Mouse (Mus musculus) Patski (cell line): ENCODE measurements around the gene H13. TPM values are rescaled to one million over a fixed set of nuclear protein-coding genes. Genes with fewer than 3 reads are reported as not detected.

Experiments
- ATAC-seq: fragments of 100-300 bp; one replicate; pipeline ENCODE4 v1.8.0; 2021
- CTCF ChIA-PET: fragments of 350-600 bp; sonication (Branson Sonifier 250); formaldehyde crosslinking; loops from one replicate; lab custom pipeline; 2022; ENCODE audit warnings: inconsistent platforms; lab: Charles Lee
- POLR2A ChIA-PET: fragments of 350-600 bp; sonication (Branson Sonifier 250); formaldehyde crosslinking; loops from one replicate; lab custom pipeline; 2022; ENCODE audit warnings: antibody characterized with exemption, inconsistent platforms; lab: Charles Lee
- DNase-seq: peaks from one replicate; pipeline ENCODE4 v3.0.0-alpha.2; 2011; ENCODE audit warnings: low read depth, low spot score
- H3K27me3 ChIP-seq: fragments of 371-371 bp; one replicate; pipeline ENCODE4 v1.5.1; 2021
- CTCF ChIP-seq: fragments of 100-300 bp; IDR thresholded peaks from one replicate; pipeline ENCODE4 v1.5.1; 2021
- in situ Hi-C: fragments of 300-500 bp; cut with MboI; formaldehyde crosslinking; loops from 3 replicates; pipeline ENCODE4 v1.11.1; 2018; ENCODE audit warnings: low pct_unique_long_range_greater_than_20kb, mixed read lengths
- polyA plus RNA-seq: library from polyadenylated mRNA; unstranded; gene quantifications from one replicate; pipeline ENCODE4 v1.2.3, GENCODE M21; 2021

Gene H13
- polyA plus RNA-seq, 1 experiment from 2014 or later: 137 TPM

DNA sequence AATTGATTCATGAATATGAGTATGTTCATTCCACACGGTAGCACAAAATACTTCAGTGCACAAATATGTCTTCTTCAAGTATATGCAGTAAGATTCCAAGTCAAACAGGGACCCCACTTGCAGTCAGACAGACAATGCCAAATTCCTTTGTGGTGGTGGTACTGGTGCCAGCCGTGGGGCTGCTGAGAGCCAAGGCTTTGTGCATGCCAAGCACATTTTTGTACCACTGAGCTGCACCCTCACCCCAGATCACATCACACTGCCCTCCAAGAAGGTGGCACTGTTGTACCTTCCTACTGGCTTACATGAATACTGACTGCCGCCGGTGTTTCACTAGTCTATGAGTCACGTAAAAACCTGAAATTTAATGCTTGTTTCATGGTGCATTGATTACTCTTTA lies 9.7 kb downstream of the H13 start:
- no peak for TF ChIP-seq CTCF
- no peaks in the 10 kb centered on the region for H3K27me3 ChIP-seq
- in situ Hi-C loops: loop anchor here (25.0 kb wide), 1 partner anchor 767 kb away; the partner anchor contains the start of gene Angpt4
- ATAC-seq: peak; percentile 28
- ChIA-PET CTCF (interaction anchor here (0.6 to 3.6 kb wide), 12 partner anchors 9 to 154 kb away, joined by 3 to 36 read pairs (median 6); partner anchors contain the start of gene H13), POLR2A (interaction anchor here (0.6 kb wide), 1 partner anchor 923 kb away, joined by 3 read pairs; no protein-coding TSS in a partner anchor)
- DNase-seq: no peak

DNA sequence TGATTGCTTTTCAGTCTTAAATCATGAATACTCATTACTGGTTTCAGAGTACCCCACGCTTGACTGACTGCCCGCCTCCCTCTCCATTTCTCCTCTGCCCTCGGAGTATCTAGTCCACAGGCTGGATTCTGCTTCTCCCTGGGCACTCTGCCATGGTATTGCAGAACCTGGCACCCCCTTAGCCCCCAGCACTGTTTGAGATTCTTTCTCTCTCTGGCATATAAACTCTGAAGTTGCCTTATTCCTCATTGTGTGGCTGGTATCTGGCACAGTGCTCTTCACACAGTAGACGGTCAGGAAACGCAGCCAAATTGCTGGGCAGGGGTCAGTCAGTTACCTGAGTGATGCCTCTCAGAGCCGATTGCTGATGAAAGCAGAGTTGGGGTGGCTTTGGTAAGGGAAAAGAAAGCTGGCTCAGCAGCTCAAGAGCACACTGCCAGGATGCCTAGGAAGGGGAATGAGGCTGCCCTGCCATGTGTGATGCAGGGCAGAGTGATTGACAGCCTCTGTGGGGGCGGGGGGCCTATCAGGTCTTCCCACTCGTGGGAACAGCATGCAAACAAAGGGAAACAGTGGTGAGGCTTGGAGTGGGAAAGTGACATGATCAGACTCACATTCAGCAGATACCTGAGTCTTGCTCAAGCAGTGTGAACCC lies 10.6 kb downstream of the H13 start:
- POLR2A ChIA-PET: interaction anchor here (0.6 kb wide), 1 partner anchor 299 kb away, joined by 4 read pairs; no protein-coding TSS in a partner anchor
- DNase-seq (no peak), ATAC-seq (peak; percentile 31)
- CTCF ChIA-PET: interaction anchor here (3.6 kb wide), 1 partner anchor 15 kb away, joined by 36 read pairs; no protein-coding TSS in a partner anchor
- in situ Hi-C loops: loop anchor here (25.0 kb wide), 1 partner anchor 768 kb away; the partner anchor contains the start of gene Angpt4
- TF ChIP-seq CTCF: no peak
- no peaks in the 10 kb centered on the region for H3K27me3 ChIP-seq

DNA sequence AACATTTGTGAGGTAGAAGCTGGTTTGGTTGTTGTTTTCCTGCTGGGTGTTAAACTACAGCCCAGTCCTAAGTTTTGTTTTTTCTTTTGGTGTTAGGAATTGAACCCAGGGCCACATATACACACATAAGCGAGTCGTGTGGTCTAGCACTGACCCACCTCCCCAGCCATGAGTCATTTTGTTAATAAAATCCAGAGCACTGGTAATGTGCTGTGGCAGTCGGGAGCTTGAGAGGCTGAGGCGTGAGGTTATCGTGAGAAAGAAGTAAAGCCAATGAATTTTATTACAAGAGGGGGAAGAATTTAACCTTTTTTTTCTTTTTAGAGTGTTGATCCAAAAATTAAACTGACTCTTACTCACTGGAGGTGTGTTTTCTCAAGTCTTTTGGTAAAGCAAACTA lies 13.8 kb downstream of the H13 start:
- DNase-seq: no peak
- no peak for TF ChIP-seq CTCF
- in situ Hi-C loops: loop anchor here (25.0 kb wide), 1 partner anchor 771 kb away; the partner anchor contains the start of gene Angpt4

DNA sequence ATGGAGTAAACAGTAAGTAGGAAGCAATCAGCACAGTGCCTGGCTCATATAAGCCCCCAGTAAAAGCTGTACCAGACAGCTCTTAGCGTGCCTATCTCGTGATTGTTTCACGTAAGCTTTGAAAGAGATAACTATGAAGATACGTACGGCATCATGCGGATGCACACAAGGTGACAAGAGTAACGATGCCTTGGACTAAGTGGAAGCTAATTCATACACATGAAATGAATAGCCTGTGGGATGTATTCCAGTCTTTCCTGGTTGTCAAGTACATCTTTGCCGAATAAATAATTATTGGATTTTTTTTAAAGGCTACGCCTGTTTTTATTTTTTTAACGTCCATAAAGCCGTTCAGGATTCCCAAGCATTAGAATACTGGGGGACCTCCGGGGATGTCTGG lies 17.1 kb downstream of the H13 start:
- no peak for TF ChIP-seq CTCF
- ATAC-seq (no peak), DNase-seq (no peak)
- CTCF ChIA-PET: interaction anchor here (0.8 to 3.1 kb wide), 2 partner anchors 9 to 15 kb away, joined by 4 to 8 read pairs; no protein-coding TSS in a partner anchor
- H3K27me3 ChIP-seq: no peaks in the 10 kb centered on the region
- POLR2A ChIA-PET: no interaction called here
- in situ Hi-C loops: loop anchor here (25.0 kb wide), 1 partner anchor 774 kb away; the partner anchor contains the start of gene Angpt4

More for the DNA sequence above, 13.8 kb downstream of the H13 start:
- ChIA-PET POLR2A (interaction anchor here (0.9 kb wide), 1 partner anchor 221 kb away, joined by 3 read pairs; no protein-coding TSS in a partner anchor), CTCF (interaction anchor here (1.2 to 2.4 kb wide), 4 partner anchors 10 to 68 kb away, joined by 3 to 15 read pairs (median 5); no protein-coding TSS in a partner anchor)
- no peaks in the 10 kb centered on the region for H3K27me3 ChIP-seq
- no peak for ATAC-seq

DNA sequence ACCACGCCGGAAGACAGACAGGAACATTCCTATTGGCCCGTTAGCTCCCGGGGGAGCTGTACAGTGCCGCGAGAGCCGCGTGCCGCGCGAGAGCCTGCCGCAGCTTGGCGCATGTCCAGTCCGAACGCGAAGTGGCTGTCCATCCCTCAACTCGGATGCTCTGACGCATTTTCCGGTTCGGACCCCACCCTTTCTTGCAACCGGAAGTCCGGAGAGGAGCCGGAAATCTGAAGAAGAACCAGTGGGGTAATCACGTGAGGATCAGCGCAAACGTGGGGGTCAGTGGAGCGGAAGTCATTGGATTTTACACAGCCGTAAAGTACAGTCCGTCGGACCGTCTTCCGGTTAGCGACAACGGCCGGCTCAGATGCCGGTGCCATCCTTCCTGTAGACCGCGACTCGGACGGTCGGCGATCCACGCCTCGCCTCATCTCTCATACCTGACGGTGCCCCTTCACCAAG lies 17.6 kb downstream of the H13 start, which contains the start of gene Mcts2:
Mcts2 (plus strand) TSS at position 230 of the 462 bp plus-strand sequence.
- POLR2A ChIA-PET: no interaction called here
- no peaks in the 10 kb centered on the region for H3K27me3 ChIP-seq
- in situ Hi-C loops: loop anchor here (25.0 kb wide), 1 partner anchor 775 kb away; the partner anchor contains the start of gene Angpt4
- no peak for DNase-seq
- TF ChIP-seq CTCF: no peak
- ATAC-seq: peak; percentile 80
- CTCF ChIA-PET: interaction anchor here (0.8 to 3.1 kb wide), 2 partner anchors 9 to 15 kb away, joined by 4 to 8 read pairs; no protein-coding TSS in a partner anchor

DNA sequence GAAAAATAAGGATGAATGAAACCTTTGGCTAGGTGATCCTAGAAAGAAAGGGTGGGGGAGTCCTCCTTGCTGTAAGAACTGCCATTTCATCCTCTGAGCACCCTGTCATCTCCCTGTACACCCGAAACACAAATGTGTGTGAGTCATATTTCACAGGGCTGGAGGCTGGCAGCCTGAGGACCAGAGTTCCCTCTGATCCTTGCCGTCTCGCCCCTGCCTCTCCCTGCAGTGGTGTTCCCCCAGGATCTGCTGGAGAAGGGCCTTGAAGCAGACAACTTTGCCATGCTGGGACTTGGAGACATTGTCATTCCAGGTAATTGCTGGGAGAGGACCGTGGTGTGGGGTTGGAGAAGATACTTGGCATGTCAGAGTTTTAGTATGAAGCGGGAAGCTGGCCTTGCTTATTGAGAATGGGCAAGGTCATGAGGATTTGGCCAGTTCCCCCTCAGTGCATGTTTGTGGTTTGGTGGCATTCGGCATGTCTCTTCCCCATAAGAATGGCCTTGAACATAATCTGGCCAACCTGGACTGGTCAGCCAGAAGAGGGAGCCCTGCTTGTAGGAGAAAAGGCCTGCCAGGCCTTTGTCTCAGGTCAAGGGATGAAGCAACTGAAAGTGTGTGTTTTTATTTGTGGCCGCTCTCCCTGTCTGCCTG lies 22.4 kb downstream of the H13 start:
- TF ChIP-seq CTCF: no peak
- no peaks in the 10 kb centered on the region for H3K27me3 ChIP-seq
- ChIA-PET CTCF (interaction anchor here (1.2 to 3.4 kb wide), 7 partner anchors 9 to 138 kb away, joined by 3 to 15 read pairs (median 5); no protein-coding TSS in a partner anchor), POLR2A (interaction anchor here (1.3 kb wide), 1 partner anchor 10 kb away, joined by 4 read pairs; no protein-coding TSS in a partner anchor)
- in situ Hi-C loops: loop anchor here (5.0 to 25.0 kb wide), 2 partner anchors 141 to 779 kb away; partner anchors contain the start of genes Angpt4 and Bcl2l1
- ATAC-seq (peak; percentile 60), DNase-seq (no peak)

DNA sequence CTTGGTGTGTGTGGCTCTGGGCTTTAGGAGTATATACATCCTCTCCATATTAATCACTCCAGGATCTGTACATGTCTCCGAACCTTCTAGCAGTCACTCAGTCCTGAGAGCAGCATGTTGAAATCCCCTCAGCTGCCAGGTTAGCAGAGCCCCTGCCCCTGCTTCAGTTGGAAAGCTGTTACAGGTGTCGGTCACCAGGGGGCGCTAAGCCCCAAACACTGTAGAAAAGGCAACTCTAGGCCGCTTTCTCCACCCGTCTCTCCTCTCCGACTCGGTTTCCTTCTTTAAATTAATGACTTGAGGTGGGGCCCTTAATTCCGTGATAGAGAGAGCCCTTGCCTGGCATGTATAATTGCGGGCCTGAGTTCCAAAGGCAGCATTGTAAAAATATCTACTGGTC lies 24.0 kb downstream of the H13 start:
- no peaks in the 10 kb centered on the region for H3K27me3 ChIP-seq
- DNase-seq (no peak), ATAC-seq (no peak)
- ChIA-PET CTCF (interaction anchor here (0.7 to 5.0 kb wide), 15 partner anchors 10 to 143 kb away, joined by 3 to 36 read pairs (median 5); no protein-coding TSS in a partner anchor), POLR2A (interaction anchor here (0.6 to 1.0 kb wide), 3 partner anchors 18 to 68 kb away, joined by 3 to 5 read pairs (median 3); no protein-coding TSS in a partner anchor)
- in situ Hi-C loops: loop anchor here (5.0 to 25.0 kb wide), 2 partner anchors 139 to 781 kb away; partner anchors contain the start of genes Angpt4 and Bcl2l1
- TF ChIP-seq CTCF: no peak

DNA sequence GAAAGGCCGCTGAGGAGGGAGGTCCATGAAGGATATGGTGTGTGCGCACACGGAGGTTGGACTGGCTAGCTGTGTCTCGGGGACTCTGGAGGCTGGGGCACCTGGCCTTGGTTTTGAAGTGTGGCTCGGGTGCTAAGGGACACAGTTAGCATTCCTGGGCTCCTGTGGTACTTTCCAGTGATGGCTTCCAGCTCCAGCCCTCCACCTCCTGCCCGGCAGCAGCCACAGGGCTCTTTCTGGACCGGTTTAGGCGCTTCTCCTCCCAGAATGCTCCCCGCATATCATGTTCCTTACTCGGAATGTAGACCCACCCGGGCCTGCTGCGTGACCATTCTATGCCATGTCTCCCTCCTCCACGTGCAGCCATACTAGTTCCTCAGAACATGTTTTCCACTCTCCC lies 24.5 kb downstream of the H13 start:
- no peak for DNase-seq
- no peak for TF ChIP-seq CTCF
- ChIA-PET POLR2A (interaction anchor here (0.6 to 1.0 kb wide), 3 partner anchors 19 to 67 kb away, joined by 3 to 5 read pairs (median 3); no protein-coding TSS in a partner anchor), CTCF (interaction anchor here (0.7 to 5.0 kb wide), 13 partner anchors 11 to 150 kb away, joined by 3 to 36 read pairs (median 5); no protein-coding TSS in a partner anchor)
- H3K27me3 ChIP-seq: no peaks in the 10 kb centered on the region
- in situ Hi-C loops: loop anchor here (5.0 to 25.0 kb wide), 2 partner anchors 139 to 781 kb away; partner anchors contain the start of genes Angpt4 and Bcl2l1
- no peak for ATAC-seq

DNA sequence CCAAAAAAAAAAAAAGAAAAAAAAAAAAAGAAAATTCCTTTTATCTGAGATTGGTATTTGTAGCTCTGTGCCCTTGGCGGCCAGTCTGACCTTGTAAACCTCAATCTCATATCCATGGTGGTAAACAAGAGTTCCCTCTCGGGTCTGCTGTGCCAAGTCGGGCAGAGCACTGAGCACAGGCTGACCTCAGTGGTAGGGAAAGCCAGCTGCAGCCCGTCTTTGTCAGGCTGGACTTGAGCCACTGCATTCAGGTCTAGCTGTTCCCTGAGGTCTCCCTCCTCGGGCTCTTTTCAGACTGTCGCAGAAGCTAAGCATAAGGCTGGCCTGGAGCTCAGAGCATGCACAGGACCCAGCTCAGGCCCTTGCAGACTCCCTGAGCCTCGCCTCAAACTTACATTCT lies 25.4 kb downstream of the H13 start:
- ATAC-seq: no peak
- ChIA-PET POLR2A (interaction anchor here (0.5 to 1.3 kb wide), 2 partner anchors 20 to 135 kb away, joined by 5 to 10 read pairs; no protein-coding TSS in a partner anchor), CTCF (interaction anchor here (1.0 to 5.0 kb wide), 7 partner anchors 12 to 149 kb away, joined by 4 to 36 read pairs (median 15); no protein-coding TSS in a partner anchor)
- in situ Hi-C loops: loop anchor here (5.0 to 25.0 kb wide), 2 partner anchors 138 to 782 kb away; partner anchors contain the start of genes Angpt4 and Bcl2l1
- TF ChIP-seq CTCF: no peak
- DNase-seq: no peak
- H3K27me3 ChIP-seq: no peaks in the 10 kb centered on the region
